Mouse (Mus musculus) gonadal fat pad, adult 2 months (tissue): ENCODE measurements around the gene Gm3336. TPM values are rescaled to one million over a fixed set of nuclear protein-coding genes. Genes with fewer than 3 reads are reported as not detected.

ENCODE experiments used
- DNase-seq: peaks from one replicate; pipeline ENCODE4 v3.0.0-alpha.2; 2012; ENCODE audit warnings: low read depth
- polyA plus RNA-seq: library from polyadenylated mRNA; depleted of rRNA; stranded (reverse); fragments of >200 nt; gene quantifications from 2 replicates; pipeline ENCODE4 v1.2.3, GENCODE M21; 2012; rRNA removed

The Gm3336 gene
- 0.35 and 0.63 TPM in 2 replicates for polyA plus RNA-seq

GRCm38 (mm10) chr8:70718297-70718696 is at the start of gene Gm3336:
Gene Gm3336 (plus strand): TSS chr8:70718543.
- no peak for DNase-seq

- DNase-seq = no peak
These were observed 46.6 kb upstream of the Gm3336 start for GRCm38 (mm10) chr8:70671615-70672324.

GRCm38 (mm10) chr8:70672325-70673078 is 45.8 kb upstream of the Gm3336 start:
- no peak for DNase-seq

- peak; percentile 86 for DNase-seq
These were observed 45.1 kb upstream of the Gm3336 start, which contains the start of gene Lsm4 for GRCm38 (mm10) chr8:70673079-70673856. Gene Lsm4 (plus strand): TSS chr8:70673248.

- DNase-seq = no peak
These were observed 44.2 kb upstream of the Gm3336 start for GRCm38 (mm10) chr8:70674109-70674508.

GRCm38 (mm10) chr8:70674716-70675115 is 43.6 kb upstream of the Gm3336 start:
- no peak for DNase-seq

GRCm38 (mm10) chr8:70675336-70675735 is 43.0 kb upstream of the Gm3336 start:
- no peak for DNase-seq

- no peak for DNase-seq
These were observed 40.8 kb upstream of the Gm3336 start for GRCm38 (mm10) chr8:70677451-70678080.

- no peak for DNase-seq
These were observed 39.7 kb upstream of the Gm3336 start for GRCm38 (mm10) chr8:70678679-70679078.

- no peak for DNase-seq
These were observed 38.9 kb upstream of the Gm3336 start for GRCm38 (mm10) chr8:70679404-70679803.

GRCm38 (mm10) chr8:70680039-70680438 is 38.3 kb upstream of the Gm3336 start:
- no peak for DNase-seq

- DNase-seq = no peak
These were observed 36.9 kb upstream of the Gm3336 start for GRCm38 (mm10) chr8:70681410-70681809.

- DNase-seq = no peak
These were observed 36.1 kb upstream of the Gm3336 start for GRCm38 (mm10) chr8:70682193-70682592.

GRCm38 (mm10) chr8:70682692-70683091 is 35.7 kb upstream of the Gm3336 start:
- no peak for DNase-seq

GRCm38 (mm10) chr8:70684291-70684690 is 34.1 kb upstream of the Gm3336 start:
- DNase-seq = no peak

GRCm38 (mm10) chr8:70687576-70687975 is 30.8 kb upstream of the Gm3336 start:
- no peak for DNase-seq

GRCm38 (mm10) chr8:70688136-70688535 is 30.2 kb upstream of the Gm3336 start:
- no peak for DNase-seq

- DNase-seq = no peak
These were observed 28.4 kb upstream of the Gm3336 start for GRCm38 (mm10) chr8:70689892-70690390.

- DNase-seq = no peak
These were observed 27.1 kb upstream of the Gm3336 start for GRCm38 (mm10) chr8:70691230-70691629.

- no peak for DNase-seq
These were observed 26.6 kb upstream of the Gm3336 start for GRCm38 (mm10) chr8:70691727-70692231.

- no peak for DNase-seq
These were observed 24.7 kb upstream of the Gm3336 start for GRCm38 (mm10) chr8:70693636-70694035.
